Mouse (Mus musculus): ENCODE data around the gene Trank1. TPM values are rescaled to one million over a fixed set of nuclear protein-coding genes. Genes with fewer than 3 reads are reported as not detected.

The Trank1 gene
- polyA plus RNA-seq, 1 experiment from 2014 or later: 0.05 TPM

- no peak overlapping the region for H3K27ac ChIP-seq (replicated peaks in 1 of 2; ENCODE audit: control insufficient read depth in 1 of 2, insufficient read depth in 1 of 2, low read depth in 2 of 2, low read length in 2 of 2)
- no peak for ATAC-seq (ENCODE audit: insufficient number of reproducible peaks, insufficient read depth, low FRiP score, low read depth)
- WGBS: 86% methylated on average over 6 of the region's 6 CpGs
- no peak overlapping the region for H3K4me2 ChIP-seq (ENCODE audit: low read length)
- peaks cover 2 to 4% of the 10 kb centered on the region in 2 experiments; a peak in 2 of 4 replicates for H3K4me1 ChIP-seq (ENCODE audit: control insufficient read depth in 2 of 2, insufficient read depth in 2 of 2, low read length in 2 of 2)
- no peaks in the 10 kb centered on the region for H3K27me3 ChIP-seq (ENCODE audit: control insufficient read depth, insufficient read depth, low read length)
- no peak overlapping the region for H3K9ac ChIP-seq (ENCODE audit: low read length)
- no peaks in the 10 kb centered on the region for H3K36me3 ChIP-seq (ENCODE audit: control insufficient read depth, insufficient read depth, low read length)
- no peak overlapping the region for H3K4me3 ChIP-seq (ENCODE audit: control insufficient read depth in 1 of 2, insufficient read depth in 1 of 2, low read depth in 1 of 2, low read length in 2 of 2)
- H3K9me3 ChIP-seq (ENCODE audit: control insufficient read depth, low read length): no peaks in the 10 kb centered on the region
Measured at GRCm38 (mm10) chr9:111405080-111405428, 93.5 kb downstream of the Trank1 start.

GRCm38 (mm10) chr9:111408012-111408411 lies 96.5 kb downstream of the Trank1 start:
- peaks cover 2 to 4% of the 10 kb centered on the region in 2 experiments; a peak in 2 of 4 replicates for H3K4me1 ChIP-seq (ENCODE audit: control insufficient read depth in 2 of 2, insufficient read depth in 2 of 2, low read length in 2 of 2)

GRCm38 (mm10) chr9:111408427-111408826 lies 96.9 kb downstream of the Trank1 start:
- H3K4me1 ChIP-seq (ENCODE audit: control insufficient read depth in 2 of 2, insufficient read depth in 2 of 2, low read length in 2 of 2): peaks cover 2 to 4% of the 10 kb centered on the region in 2 experiments; a peak in 2 of 4 replicates
- 65% methylated on average over 10 of the region's 10 CpGs for WGBS
- no peak overlapping the region for H3K27ac ChIP-seq (replicated peaks in 1 of 2; ENCODE audit: control insufficient read depth in 1 of 2, insufficient read depth in 1 of 2, low read depth in 2 of 2, low read length in 2 of 2)
- no peak overlapping the region for H3K4me3 ChIP-seq (ENCODE audit: control insufficient read depth in 1 of 2, insufficient read depth in 1 of 2, low read depth in 1 of 2, low read length in 2 of 2)
- no peak overlapping the region for H3K4me2 ChIP-seq (ENCODE audit: low read length)
- H3K27me3 ChIP-seq (ENCODE audit: control insufficient read depth, insufficient read depth, low read length): no peaks in the 10 kb centered on the region
- H3K9me3 ChIP-seq (ENCODE audit: control insufficient read depth, low read length): no peaks in the 10 kb centered on the region
- ATAC-seq (ENCODE audit: insufficient number of reproducible peaks, insufficient read depth, low FRiP score, low read depth): no peak
- no peak overlapping the region for H3K9ac ChIP-seq (ENCODE audit: low read length)
- H3K36me3 ChIP-seq (ENCODE audit: control insufficient read depth, insufficient read depth, low read length): no peaks in the 10 kb centered on the region

More at GRCm38 (mm10) chr9:111408012-111408411, 96.5 kb downstream of the Trank1 start:
- Histone ChIP-seq H3K4me2 (ENCODE audit: low read length) (no peak overlapping the region), H3K36me3 (ENCODE audit: control insufficient read depth, insufficient read depth, low read length) (no peaks in the 10 kb centered on the region), H3K9me3 (ENCODE audit: control insufficient read depth, low read length) (no peaks in the 10 kb centered on the region), H3K4me3 (ENCODE audit: control insufficient read depth in 1 of 2, insufficient read depth in 1 of 2, low read depth in 1 of 2, low read length in 2 of 2) (no peak overlapping the region), H3K27ac (replicated peaks in 1 of 2; ENCODE audit: control insufficient read depth in 1 of 2, insufficient read depth in 1 of 2, low read depth in 2 of 2, low read length in 2 of 2) (no peak overlapping the region), H3K9ac (ENCODE audit: low read length) (no peak overlapping the region), H3K27me3 (ENCODE audit: control insufficient read depth, insufficient read depth, low read length) (no peaks in the 10 kb centered on the region)
- no peak for ATAC-seq (ENCODE audit: insufficient number of reproducible peaks, insufficient read depth, low FRiP score, low read depth)
- 47% methylated on average over 6 of the region's 6 CpGs for WGBS

GRCm38 (mm10) chr9:111412471-111413160 lies 101.1 kb downstream of the Trank1 start:
- no peaks in the 10 kb centered on the region for H3K4me1 ChIP-seq (ENCODE audit: control insufficient read depth in 2 of 2, insufficient read depth in 2 of 2, low read length in 2 of 2)
- H3K27ac ChIP-seq (replicated peaks in 1 of 2; ENCODE audit: control insufficient read depth in 1 of 2, insufficient read depth in 1 of 2, low read depth in 2 of 2, low read length in 2 of 2): no peak overlapping the region
- no peaks in the 10 kb centered on the region for H3K9me3 ChIP-seq (ENCODE audit: control insufficient read depth, low read length)
- no peak overlapping the region for H3K4me2 ChIP-seq (ENCODE audit: low read length)
- 80% methylated on average over 16 of the region's 16 CpGs for WGBS
- no peaks in the 10 kb centered on the region for H3K27me3 ChIP-seq (ENCODE audit: control insufficient read depth, insufficient read depth, low read length)
- no peak overlapping the region for H3K4me3 ChIP-seq (ENCODE audit: control insufficient read depth in 1 of 2, insufficient read depth in 1 of 2, low read depth in 1 of 2, low read length in 2 of 2)
- no peaks in the 10 kb centered on the region for H3K36me3 ChIP-seq (ENCODE audit: control insufficient read depth, insufficient read depth, low read length)
- ATAC-seq (ENCODE audit: insufficient number of reproducible peaks, insufficient read depth, low FRiP score, low read depth): no peak
- H3K9ac ChIP-seq (ENCODE audit: low read length): no peak overlapping the region

GRCm38 (mm10) chr9:111421862-111422261 lies 110.3 kb downstream of the Trank1 start:
- no peaks in the 10 kb centered on the region for H3K4me1 ChIP-seq (ENCODE audit: control insufficient read depth in 2 of 2, insufficient read depth in 2 of 2, low read length in 2 of 2)
- no peaks in the 10 kb centered on the region for H3K9me3 ChIP-seq (ENCODE audit: control insufficient read depth, low read length)
- no peak overlapping the region for H3K9ac ChIP-seq (ENCODE audit: low read length)
- no peak overlapping the region for H3K4me3 ChIP-seq (ENCODE audit: control insufficient read depth in 1 of 2, insufficient read depth in 1 of 2, low read depth in 1 of 2, low read length in 2 of 2)
- H3K27ac ChIP-seq (replicated peaks in 1 of 2; ENCODE audit: control insufficient read depth in 1 of 2, insufficient read depth in 1 of 2, low read depth in 2 of 2, low read length in 2 of 2): no peak overlapping the region
- 72% methylated on average over 2 of the region's 2 CpGs for WGBS
- no peaks in the 10 kb centered on the region for H3K27me3 ChIP-seq (ENCODE audit: control insufficient read depth, insufficient read depth, low read length)
- no peak for ATAC-seq (ENCODE audit: insufficient number of reproducible peaks, insufficient read depth, low FRiP score, low read depth)
- no peaks in the 10 kb centered on the region for H3K36me3 ChIP-seq (ENCODE audit: control insufficient read depth, insufficient read depth, low read length)
- H3K4me2 ChIP-seq (ENCODE audit: low read length): no peak overlapping the region

GRCm38 (mm10) chr9:111422567-111422966 lies 111.0 kb downstream of the Trank1 start:
- no peak overlapping the region for H3K4me3 ChIP-seq (ENCODE audit: control insufficient read depth in 1 of 2, insufficient read depth in 1 of 2, low read depth in 1 of 2, low read length in 2 of 2)
- no peak for ATAC-seq (ENCODE audit: insufficient number of reproducible peaks, insufficient read depth, low FRiP score, low read depth)

GRCm38 (mm10) chr9:111425113-111425512 lies 113.6 kb downstream of the Trank1 start:
- no peaks in the 10 kb centered on the region for H3K36me3 ChIP-seq (ENCODE audit: control insufficient read depth, insufficient read depth, low read length)

More at GRCm38 (mm10) chr9:111422567-111422966, 111.0 kb downstream of the Trank1 start:
- WGBS: 53% methylated on average over 5 of the region's 5 CpGs
- H3K27me3 ChIP-seq (ENCODE audit: control insufficient read depth, insufficient read depth, low read length): no peaks in the 10 kb centered on the region
- H3K36me3 ChIP-seq (ENCODE audit: control insufficient read depth, insufficient read depth, low read length): no peaks in the 10 kb centered on the region
- H3K9me3 ChIP-seq (ENCODE audit: control insufficient read depth, low read length): no peaks in the 10 kb centered on the region
- no peak overlapping the region for H3K27ac ChIP-seq (replicated peaks in 1 of 2; ENCODE audit: control insufficient read depth in 1 of 2, insufficient read depth in 1 of 2, low read depth in 2 of 2, low read length in 2 of 2)
- H3K4me1 ChIP-seq (ENCODE audit: control insufficient read depth in 2 of 2, insufficient read depth in 2 of 2, low read length in 2 of 2): no peaks in the 10 kb centered on the region
- no peak overlapping the region for H3K9ac ChIP-seq (ENCODE audit: low read length)
- H3K4me2 ChIP-seq (ENCODE audit: low read length): no peak overlapping the region

GRCm38 (mm10) chr9:111425952-111426351 lies 114.4 kb downstream of the Trank1 start:
- 89% methylated on average over 4 of the region's 4 CpGs for WGBS

More at GRCm38 (mm10) chr9:111425113-111425512, 113.6 kb downstream of the Trank1 start:
- H3K27me3 ChIP-seq (ENCODE audit: control insufficient read depth, insufficient read depth, low read length): no peaks in the 10 kb centered on the region
- no peaks in the 10 kb centered on the region for H3K9me3 ChIP-seq (ENCODE audit: control insufficient read depth, low read length)
- H3K4me3 ChIP-seq (ENCODE audit: control insufficient read depth in 1 of 2, insufficient read depth in 1 of 2, low read depth in 1 of 2, low read length in 2 of 2): no peak overlapping the region
- H3K4me1 ChIP-seq (ENCODE audit: control insufficient read depth in 2 of 2, insufficient read depth in 2 of 2, low read length in 2 of 2): peaks cover 4 to 13% of the 10 kb centered on the region in 2 experiments; a peak in 3 of 4 replicates
- 81% methylated on average over 6 of the region's 6 CpGs for WGBS
- no peak for ATAC-seq (ENCODE audit: insufficient number of reproducible peaks, insufficient read depth, low FRiP score, low read depth)
- H3K27ac ChIP-seq (replicated peaks in 1 of 2; ENCODE audit: control insufficient read depth in 1 of 2, insufficient read depth in 1 of 2, low read depth in 2 of 2, low read length in 2 of 2): no peak overlapping the region
- no peak overlapping the region for H3K9ac ChIP-seq (ENCODE audit: low read length)
- H3K4me2 ChIP-seq (ENCODE audit: low read length): no peak overlapping the region

More at GRCm38 (mm10) chr9:111425952-111426351, 114.4 kb downstream of the Trank1 start:
- Histone ChIP-seq H3K27me3 (ENCODE audit: control insufficient read depth, insufficient read depth, low read length) (no peaks in the 10 kb centered on the region), H3K9me3 (ENCODE audit: control insufficient read depth, low read length) (no peaks in the 10 kb centered on the region), H3K4me2 (ENCODE audit: low read length) (no peak overlapping the region), H3K4me3 (ENCODE audit: control insufficient read depth in 1 of 2, insufficient read depth in 1 of 2, low read depth in 1 of 2, low read length in 2 of 2) (no peak overlapping the region), H3K4me1 (ENCODE audit: control insufficient read depth in 2 of 2, insufficient read depth in 2 of 2, low read length in 2 of 2) (peaks cover 4 to 13% of the 10 kb centered on the region in 2 experiments; a peak in 3 of 4 replicates), H3K36me3 (ENCODE audit: control insufficient read depth, insufficient read depth, low read length) (no peaks in the 10 kb centered on the region), H3K27ac (replicated peaks in 1 of 2; ENCODE audit: control insufficient read depth in 1 of 2, insufficient read depth in 1 of 2, low read depth in 2 of 2, low read length in 2 of 2) (no peak overlapping the region), H3K9ac (ENCODE audit: low read length) (no peak overlapping the region)
- no peak for ATAC-seq (ENCODE audit: insufficient number of reproducible peaks, insufficient read depth, low FRiP score, low read depth)
